Mouse (Mus musculus) liver, adult 10 weeks (tissue): Measurements from ENCODE around the gene Polk. TPM values are rescaled to one million over a fixed set of nuclear protein-coding genes. Genes with fewer than 3 reads are reported as not detected.

Experiments used
- polyA plus RNA-seq: library from polyadenylated mRNA; stranded (reverse); fragments of 350-450 nt; fragmentation: Illumina TruSeq; extraction: RNeasy Lipid Tissue Mini Kit (QIAGEN cat#74804); gene quantifications from one replicate; pipeline ENCODE4 v1.2.3, GENCODE M21; 2014; ENCODE audit warnings: low read depth, low replicate concordance

Polk gene
- polyA plus RNA-seq = 6.1 TPM

GRCm38 (mm10) chr13:96542081-96542889 is at the start of gene Polk, which contains the start of gene Col4a3bp:
Gene Polk (minus strand): TSS chr13:96542579.
Gene Col4a3bp (plus strand): TSS chr13:96542618.

GRCm38 (mm10) chr13:96490433-96490832 is 51.9 kb downstream of the Polk start, which contains the start of gene Gm17622:
Gene Gm17622 (plus strand): TSS chr13:96490733.

GRCm38 (mm10) chr13:96470957-96471356 is 71.4 kb downstream of the Polk start, which contains the start of gene Ankdd1b:
Gene Ankdd1b (minus strand): TSS chr13:96471198.

Other genes starting within 250 kb of the Polk start
- 2.5 TPM for gene Poc5, start 154.3 kb downstream of the Polk start, polyA plus RNA-seq
- gene Ankdd1b, start 71.4 kb downstream of the Polk start, polyA plus RNA-seq = not detected
- not detected for gene Gm17622, start 51.8 kb downstream of the Polk start, polyA plus RNA-seq
- 43.7 TPM for gene Col4a3bp, start within 50 bp of the Polk start, polyA plus RNA-seq
- 64.7 TPM for gene Hmgcr, start 128.4 kb upstream of the Polk start, polyA plus RNA-seq
- not detected for gene Ankrd31, start 205.7 kb upstream of the Polk start, polyA plus RNA-seq